Mouse (Mus musculus) C2C12 (cell line): ENCODE measurements around the gene Chuk.

Experiments
- CEBPB ChIP-seq: IDR thresholded peaks from one replicate; pipeline ENCODE4 v1.6.1; 2011; ENCODE audit warnings: low read depth, mild to moderate bottlenecking, control low read depth, moderate library complexity
- CTCF ChIP-seq: IDR thresholded peaks from one replicate; pipeline ENCODE4 v1.5.1; 2011; ENCODE audit not compliant: control insufficient read depth, insufficient read depth, insufficient read length
- MAX ChIP-seq: IDR thresholded peaks from one replicate; pipeline ENCODE4 v1.6.1; 2011; ENCODE audit warnings: mild to moderate bottlenecking, control low read depth
- MYOD1 ChIP-seq: IDR thresholded peaks from one replicate; pipeline ENCODE4 v1.6.1; 2011; ENCODE audit warnings: low read depth; ENCODE audit not compliant: control insufficient read depth, insufficient read length
- USF1 ChIP-seq: IDR thresholded peaks from one replicate; pipeline ENCODE4 v1.6.1; 2011; ENCODE audit warnings: low read depth, mild to moderate bottlenecking, control low read depth, moderate library complexity

- TF ChIP-seq MYOD1 (no peak), CTCF (no peak), USF1 (no peak), MAX (no peak), CEBPB (no peak)
These were observed 39.8 kb downstream of the Chuk start for GRCm38 (mm10) chr19:44067323-44068049.
